Mouse (Mus musculus) liver, embryonic 14.5 days (tissue): Measurements from ENCODE around the gene Ddah1.

Experiments used
- CTCF ChIP-seq: IDR thresholded peaks from 2 replicates; pipeline ENCODE4 v1.5.1; 2016; ENCODE audit warnings: antibody characterized with exemption, low read depth, control low read depth
- EP300 ChIP-seq: IDR thresholded peaks from 2 replicates; pipeline ENCODE4 v1.6.1; 2016; ENCODE audit warnings: antibody characterized with exemption, low read depth

DNA sequence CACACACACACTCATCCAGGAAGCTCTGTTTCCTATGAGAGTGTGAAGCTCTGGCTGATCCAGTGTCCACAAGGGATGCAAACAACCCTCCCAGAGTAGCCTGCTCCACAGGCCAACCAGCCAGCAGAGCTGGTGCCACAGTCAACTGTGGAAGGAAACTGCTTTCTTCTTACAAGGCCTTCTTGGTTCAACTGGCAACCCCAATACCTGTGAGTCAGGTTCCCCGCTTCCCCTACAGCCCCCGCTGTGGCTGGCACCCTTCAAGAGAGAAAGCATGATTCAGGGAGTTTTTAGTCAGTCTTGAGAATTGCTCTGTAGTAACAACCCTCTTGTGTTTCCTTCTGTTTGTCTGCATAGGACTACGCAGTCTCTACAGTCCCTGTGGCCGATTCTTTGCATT, 94.3 kb downstream of the Ddah1 start:
- TF ChIP-seq CTCF (no peak), EP300 (no peak)
